Mouse (Mus musculus): Measurements from ENCODE around the gene AI182371.
A peak's percentile ranks its signal among the peaks of the same experiment; 100 is the strongest.

DNA sequence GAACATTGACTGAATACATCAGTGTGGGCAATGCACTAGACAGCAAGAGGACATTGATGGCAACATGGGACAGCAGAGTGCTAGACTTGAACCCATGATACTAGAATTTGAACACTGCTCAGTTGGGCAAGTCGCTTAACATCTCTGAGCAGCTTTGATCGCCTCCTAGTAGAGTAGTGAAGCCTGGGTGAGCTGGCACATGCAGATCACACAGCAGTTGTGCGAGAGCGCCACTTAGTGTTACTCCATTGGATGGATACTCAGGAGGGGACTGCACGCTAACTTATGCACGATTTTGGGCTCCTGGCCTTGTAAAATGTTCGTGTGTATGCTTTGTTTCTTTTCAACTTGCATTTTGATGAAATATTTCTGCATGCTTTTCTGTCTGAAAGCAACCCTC is 23.4 kb upstream of the AI182371 start:
- TF ChIP-seq UBTF (IDR thresholded peaks at IDR 0.05; ENCODE audit: low read depth, low read length) = no peak
- no peak for TF ChIP-seq EP300 (IDR thresholded peaks at IDR 0.05; ENCODE audit: low read length)
- peak in 1 of 2 experiments; percentile 50; a peak in 2 of 4 replicates for TF ChIP-seq CTCF (conservative IDR thresholded peaks at IDR 0.05 in 1 of 2, IDR thresholded peaks at IDR 0.05 in 1 of 2; ENCODE audit: low read depth in 2 of 2, low read length in 2 of 2)

All from CH12.LX (cell line).